Mouse (Mus musculus) left cerebral cortex, adult 2 months (tissue): ENCODE measurements around the gene Sfmbt1. TPM values are rescaled to one million over a fixed set of nuclear protein-coding genes. Genes with fewer than 3 reads are reported as not detected.

ENCODE experiments used
- DNase-seq, 2 experiments: peaks; one replicate each; pipeline ENCODE4 v3.0.0; 2021 to 2022; ENCODE audit warnings: low spot score in 2 of 2, mixed read lengths in 1 of 2; ENCODE audit errors: extremely low spot score in 1 of 2
- H3K27ac ChIP-seq: fragments of 200-600 bp; 2 replicates; pipeline ENCODE4 v1.8.1; 2022
- H3K4me3 ChIP-seq: fragments of 200-600 bp; 2 replicates; pipeline ENCODE4 v1.8.1; 2022
- CTCF ChIP-seq: fragments of 200-600 bp; IDR thresholded peaks from 2 replicates; pipeline ENCODE4 v1.8.1; 2022; ENCODE audit warnings: antibody characterized with exemption, mild to moderate bottlenecking, moderate library complexity
- intact Hi-C: fragments of 180-260 bp; cut with DNase I; formaldehyde crosslinking; loops from one replicate; pipeline ENCODE4 v1.15.1; 2025
- total RNA-seq, 2 experiments: library from RNA; stranded (reverse); gene quantifications; 2 replicates each; pipeline ENCODE4 v1.2.3; 2021

Sfmbt1 gene
- total RNA-seq, 2 experiments from 2014 or later: 38.4 to 38.8 TPM

DNA sequence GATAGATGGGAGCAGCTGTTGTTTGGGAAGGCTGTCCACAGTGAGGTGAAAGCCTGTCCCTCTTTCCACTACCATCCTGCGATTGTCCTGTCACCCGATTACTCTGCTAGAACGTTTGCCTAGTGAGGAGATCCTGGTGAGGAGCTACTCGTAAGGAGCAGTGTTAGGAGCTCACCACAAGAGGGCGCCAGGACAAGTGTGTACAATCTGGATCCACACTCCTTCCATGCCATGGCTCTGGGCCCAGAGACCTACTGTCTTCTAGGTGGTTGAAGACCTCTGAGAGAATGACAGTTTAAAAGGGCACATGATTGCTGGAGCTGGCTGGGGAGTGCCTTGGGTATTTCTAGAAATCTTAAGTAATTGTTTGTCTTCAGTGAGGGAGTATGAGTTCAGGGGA is 152.4 kb downstream of the Sfmbt1 start:
- TF ChIP-seq CTCF: peak; percentile 92
- H3K4me3 ChIP-seq: no peak overlapping the region
- no peak overlapping the region for H3K27ac ChIP-seq
- peak; percentile 60 to 68 for DNase-seq
- intact Hi-C loops: loop anchor here (2.0 to 10.0 kb wide), 4 partner anchors 40 to 272 kb away; partner anchors contain the start of genes Sfmbt1 and Tmem110

GRCm38 (mm10) chr14:30868826-30869225 is 154.2 kb downstream of the Sfmbt1 start:
- TF ChIP-seq CTCF: no peak
- H3K27ac ChIP-seq: no peak overlapping the region; the same call in 1 of the 2 replicates
- H3K4me3 ChIP-seq: no peak overlapping the region
- no peak for DNase-seq
- intact Hi-C loops: loop anchor here (5.0 to 10.0 kb wide), 3 partner anchors 42 to 274 kb away; partner anchors contain the start of genes Sfmbt1 and Tmem110

DNA sequence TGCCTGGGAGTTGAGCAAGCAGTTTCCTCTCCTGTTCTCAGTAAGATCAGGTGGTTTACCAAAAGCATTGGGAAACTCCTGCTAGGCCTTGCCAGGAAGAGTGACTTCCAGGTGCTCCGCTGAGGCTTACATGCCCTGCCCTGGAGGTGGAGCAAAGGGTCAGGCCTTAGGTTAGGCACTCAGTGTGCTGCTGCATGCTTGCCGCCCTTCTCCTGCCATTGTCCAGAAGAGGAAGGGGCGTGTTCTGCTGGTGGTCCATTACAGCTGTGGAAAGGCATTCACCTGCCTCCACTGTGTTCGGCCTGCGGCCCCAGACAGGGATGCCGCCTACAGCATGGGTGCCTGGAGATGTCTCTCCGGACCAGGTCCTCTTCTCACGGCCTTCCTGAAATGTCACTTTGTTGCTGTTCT is 154.7 kb downstream of the Sfmbt1 start:
- peak overlapping the region; percentile 88 for H3K27ac ChIP-seq
- intact Hi-C loops: loop anchor here (5.0 to 10.0 kb wide), 3 partner anchors 42 to 275 kb away; partner anchors contain the start of genes Sfmbt1 and Tmem110
- H3K4me3 ChIP-seq: no peak overlapping the region
- no peak for DNase-seq
- no peak for TF ChIP-seq CTCF

DNA sequence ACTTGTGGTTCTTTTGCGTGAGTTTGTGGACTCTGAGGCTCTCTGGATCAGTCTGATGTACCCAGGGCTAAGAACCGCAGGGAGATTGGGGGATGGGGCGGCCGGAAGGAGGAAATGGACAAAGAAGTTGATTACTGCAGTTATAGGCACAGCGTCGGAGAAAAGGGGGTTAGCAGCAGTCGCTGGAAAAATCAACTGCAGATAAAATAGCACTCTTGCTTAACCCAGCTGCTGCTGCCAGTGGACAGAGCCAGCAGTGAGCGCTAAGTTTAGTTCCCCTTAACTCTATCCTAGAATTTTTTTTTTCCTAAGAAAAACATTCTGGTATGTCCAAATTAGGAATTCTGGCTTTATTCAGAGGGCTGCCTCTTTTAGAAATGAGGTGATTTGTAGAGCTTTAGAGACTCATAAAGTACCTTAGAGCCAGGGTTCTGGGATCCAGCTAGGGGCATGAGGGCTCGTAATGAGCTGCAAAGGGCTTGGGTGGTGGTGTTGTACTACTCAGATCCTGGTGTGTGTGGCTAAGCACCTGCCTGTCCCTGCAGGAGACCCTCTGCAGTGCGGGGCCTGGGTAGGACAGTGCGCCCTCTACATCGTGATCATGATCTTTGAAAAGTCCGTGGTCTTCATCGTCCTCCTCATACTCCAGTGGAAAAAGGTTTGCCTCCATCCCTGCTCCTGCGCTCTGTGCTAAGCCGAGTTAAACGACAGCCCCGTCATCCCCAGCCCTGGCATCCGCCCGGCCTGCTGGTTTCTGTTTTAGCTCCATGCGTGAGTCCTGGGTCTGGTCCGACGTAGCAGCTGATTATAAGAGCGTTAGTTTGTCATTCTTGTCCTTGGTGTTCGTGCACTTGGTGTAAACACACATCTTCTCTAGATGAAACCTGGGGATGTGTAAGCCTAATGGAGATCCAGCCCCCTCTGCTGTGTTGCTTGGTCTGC is 155.8 kb downstream of the Sfmbt1 start:
- no peak for TF ChIP-seq CTCF
- Histone ChIP-seq H3K4me3 (no peak overlapping the region), H3K27ac (peak overlapping the region; percentile 88)
- intact Hi-C loops: no loop called here
- DNase-seq: no peak

Other genes with a start within 250 kb of the Sfmbt1 start
- gene Dcp1a, start 235.3 kb upstream of the Sfmbt1 start, total RNA-seq: 10 to 100 TPM; 21.4 to 24.3 TPM
- 10 to 100 TPM; 52.3 to 56.0 TPM for gene Cacna1d, start 223.4 kb upstream of the Sfmbt1 start, total RNA-seq
- gene Tkt, start 166.5 kb upstream of the Sfmbt1 start, total RNA-seq: 100 to 1,000 TPM; 160 to 180 TPM
- gene Prkcd, start 88.6 kb upstream of the Sfmbt1 start, total RNA-seq: 10 to 100 TPM; 10.5 to 16.1 TPM
- 10 to 100 TPM; 11.3 to 12.3 TPM for gene Rft1, start 60.5 kb upstream of the Sfmbt1 start, total RNA-seq
- gene Tmem110, start 110.7 kb downstream of the Sfmbt1 start, total RNA-seq: 10 to 100 TPM; 22.9 to 24.1 TPM
- gene Mustn1, start 164.4 kb downstream of the Sfmbt1 start, total RNA-seq: 1 to 10 TPM; 2.1 to 3.5 TPM
- under 1 TPM in 1 of 2 experiments, not detected in 1; 0.12 TPM for gene Itih4, start 171.6 kb downstream of the Sfmbt1 start, total RNA-seq
- 10 to 100 TPM; 24.6 to 24.7 TPM for gene Itih3, start 208.9 kb downstream of the Sfmbt1 start, total RNA-seq
- gene Itih1, start 228.4 kb downstream of the Sfmbt1 start, total RNA-seq: not detected
- gene Nek4, start 236.5 kb downstream of the Sfmbt1 start, total RNA-seq: 10 to 100 TPM; 18.8 to 19.2 TPM